Mouse (Mus musculus) cortical plate, adult 2 months (tissue): ENCODE results near the gene Mpp2.

Experiments used
- CTCF ChIP-seq: fragments of 200-500 bp; IDR thresholded peaks from 2 replicates; pipeline ENCODE4 v1.5.1; 2011; ENCODE audit warnings: mild to moderate bottlenecking, control low read depth, low read length; ENCODE audit not compliant: insufficient read depth; ENCODE audit errors: extremely low read depth
- POLR2A ChIP-seq: fragments of 200-500 bp; IDR thresholded peaks from 2 replicates; pipeline ENCODE4 v1.6.1; 2011; ENCODE audit warnings: mild to moderate bottlenecking, low read length, control low read depth; ENCODE audit not compliant: insufficient read depth; ENCODE audit errors: extremely low read depth

GRCm38 (mm10) chr11:102041350-102041949 is 46.9 kb downstream of the Mpp2 start, which contains the start of gene Cd300lg:
- TF ChIP-seq CTCF: no peak
- TF ChIP-seq POLR2A: no peak
